Mouse (Mus musculus) testis, adult 2 months (tissue): ENCODE data around the gene Rbm10.

Experiments
- CTCF ChIP-seq: fragments of 200-500 bp; IDR thresholded peaks from 2 replicates; pipeline ENCODE4 v1.5.1; 2012; ENCODE audit warnings: low read depth, mild to moderate bottlenecking, inconsistent platforms, low read length, moderate library complexity; ENCODE audit not compliant: control insufficient read depth, insufficient read depth, insufficient replicate concordance
- POLR2A ChIP-seq: fragments of 200-500 bp; IDR thresholded peaks from 2 replicates; pipeline ENCODE4 v1.6.1; 2012; ENCODE audit warnings: low read depth, mild to moderate bottlenecking, inconsistent platforms, low read length, moderate library complexity; ENCODE audit not compliant: control insufficient read depth

DNA sequence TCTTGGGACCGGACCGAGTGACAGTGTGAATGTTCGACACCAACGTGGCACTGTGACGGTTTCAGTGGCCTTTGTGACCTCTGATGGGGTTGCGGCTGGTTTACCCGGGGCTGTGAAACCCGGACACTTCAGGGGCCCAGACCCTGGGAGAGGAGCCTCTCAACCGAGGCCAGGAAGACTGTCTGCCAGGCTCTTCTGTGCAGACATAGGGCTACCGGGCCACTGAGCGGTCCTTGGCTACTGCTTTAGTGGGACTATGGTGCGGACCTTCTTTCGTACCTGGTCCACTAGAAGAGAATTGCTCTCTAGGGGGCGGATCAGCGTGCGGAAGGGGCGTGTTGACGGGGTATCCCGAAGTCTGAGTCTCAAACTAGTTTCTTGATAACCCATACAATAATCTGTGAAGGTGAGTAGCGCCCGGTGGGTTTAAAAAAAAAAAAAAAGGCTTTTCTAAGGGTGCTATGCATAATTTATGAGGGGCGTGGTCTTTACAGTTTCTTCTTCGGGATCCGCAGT is 41.6 kb downstream of the Rbm10 start:
- no peak for TF ChIP-seq POLR2A
- TF ChIP-seq CTCF, result no peak
